Mouse (Mus musculus) ovary, postnatal 10 days (tissue): ENCODE measurements around the gene Vmn2r22.
"Not testable (repeated sequence)": the region's sequence is repeated elsewhere in the genome, so short reads cannot be mapped to it uniquely, and the experiment has no call there.

Experiments used
- DNase-seq: peaks from one replicate; pipeline ENCODE4 v3.0.0; 2022; ENCODE audit warnings: low spot score

Vmn2r22 gene

DNA sequence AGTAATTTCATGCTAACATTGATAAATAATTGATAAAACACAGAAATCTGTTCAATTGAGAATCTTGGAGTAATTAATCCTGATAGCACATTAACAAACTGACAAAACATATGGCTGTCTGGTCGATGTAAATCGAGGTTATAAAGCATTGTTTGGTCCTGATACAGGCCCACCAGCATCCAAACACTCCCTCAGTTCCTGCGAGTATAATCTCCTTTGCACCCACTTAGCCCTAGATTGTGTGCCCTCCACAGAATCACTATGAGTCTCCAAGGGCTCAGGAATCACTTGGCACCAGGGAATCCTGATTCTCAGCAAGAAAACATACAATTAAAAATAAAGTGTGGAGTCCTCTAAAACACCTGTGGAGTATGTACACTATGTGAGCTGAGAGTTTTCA is at the start of gene Vmn2r22:
Gene Vmn2r22 (minus strand): TSS at position 101 of the 400 bp plus-strand sequence.
- DNase-seq: not testable (repeated sequence)

DNA sequence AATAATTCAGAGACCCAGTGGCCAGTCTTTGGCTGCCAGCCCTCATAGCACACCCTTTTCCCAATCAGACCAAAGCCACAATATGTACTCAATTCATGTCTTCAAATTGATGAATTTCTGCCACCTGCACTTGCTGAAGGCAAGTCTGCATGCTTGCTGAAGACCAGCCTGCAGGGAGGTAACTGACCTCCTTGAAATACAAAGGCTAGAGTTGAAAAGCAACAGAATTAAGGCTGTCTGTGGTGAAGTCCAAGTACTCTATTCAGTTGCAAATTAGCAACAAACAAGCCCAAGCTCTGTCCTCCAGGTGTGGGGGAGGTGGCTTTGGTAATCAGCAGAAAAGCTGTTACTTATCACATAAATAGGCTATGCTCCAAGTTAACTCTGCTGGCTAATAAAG is 46.7 kb upstream of the Vmn2r22 start:
- no peak for DNase-seq

DNA sequence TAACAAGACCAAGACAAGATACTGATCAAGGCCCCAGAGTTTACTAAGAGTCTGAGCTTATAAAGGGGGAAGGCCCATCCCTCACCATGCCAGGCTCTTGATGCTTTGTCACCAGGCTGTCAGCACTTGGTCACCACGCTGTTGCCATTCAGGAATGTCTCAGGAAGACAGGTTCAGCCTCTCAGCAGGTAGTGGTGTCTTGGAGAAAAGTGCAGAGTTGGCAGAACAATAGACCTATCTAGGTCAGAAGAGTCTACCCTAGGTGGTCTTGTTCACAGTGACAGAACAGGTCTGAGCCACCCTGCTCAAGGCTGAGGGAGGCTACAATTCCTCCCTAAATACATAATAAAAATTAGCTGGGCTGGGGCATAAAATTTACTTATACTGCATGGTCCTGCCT is 46.1 kb upstream of the Vmn2r22 start:
- DNase-seq: not testable (repeated sequence)

DNA sequence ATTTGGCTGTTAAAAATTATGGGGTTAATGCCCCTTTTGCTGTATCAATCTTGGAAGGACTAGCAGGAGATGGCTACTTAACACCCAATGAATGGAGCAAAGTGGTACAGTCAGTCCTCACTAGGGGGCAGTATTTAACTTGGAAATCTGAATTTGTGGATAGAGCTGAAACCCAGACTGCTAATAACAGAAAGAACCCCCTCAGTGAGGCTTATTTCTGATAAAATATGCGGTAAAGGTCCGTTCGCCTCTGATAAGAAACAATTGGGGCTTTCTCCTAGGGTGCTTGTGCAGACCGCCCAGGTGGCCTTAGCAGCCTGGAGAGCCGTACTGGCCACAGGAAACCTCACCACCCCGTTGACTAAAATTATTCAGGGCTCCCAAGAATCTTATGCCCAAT is 6.5 kb upstream of the Vmn2r22 start:
- no peak for DNase-seq

DNA sequence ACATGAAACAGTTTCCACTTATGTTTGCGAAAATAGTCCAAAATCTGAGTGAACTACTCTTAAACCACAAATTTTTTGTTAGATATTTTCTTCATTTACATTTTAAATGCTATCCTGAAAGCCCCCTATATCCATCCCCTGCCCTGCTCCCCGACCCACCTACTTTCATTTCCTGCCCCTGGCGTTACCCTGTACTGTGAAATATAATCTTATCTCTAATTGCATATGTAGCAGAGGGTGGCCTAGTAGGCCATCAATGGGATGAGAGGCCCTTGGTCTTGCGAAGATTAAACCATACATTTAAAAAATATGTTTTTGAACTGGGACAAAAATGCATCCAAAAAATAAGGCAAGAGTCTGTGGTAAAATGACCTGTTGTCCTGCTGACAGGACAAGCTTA is 11.1 kb downstream of the Vmn2r22 start:
- DNase-seq: not testable (repeated sequence)

DNA sequence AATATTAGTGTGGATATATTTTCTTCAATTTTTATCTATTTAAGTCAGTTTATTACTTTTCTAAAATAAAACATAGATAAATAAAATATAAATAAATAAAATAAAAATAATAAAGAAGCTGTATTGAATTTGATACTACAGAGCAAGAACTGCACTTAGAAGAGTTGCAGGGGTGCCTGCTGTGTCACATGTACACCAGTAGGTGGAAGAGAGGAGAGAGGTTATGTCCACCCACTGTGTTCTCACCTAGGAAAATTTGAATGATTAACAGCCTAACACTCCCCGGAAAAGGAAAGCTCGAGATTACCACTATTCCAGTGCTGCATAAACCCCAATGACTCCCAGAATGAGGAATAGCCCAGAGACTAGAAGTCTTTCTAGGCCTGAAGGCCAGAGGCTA is 26.7 kb downstream of the Vmn2r22 start:
- DNase-seq: not testable (repeated sequence)

DNA sequence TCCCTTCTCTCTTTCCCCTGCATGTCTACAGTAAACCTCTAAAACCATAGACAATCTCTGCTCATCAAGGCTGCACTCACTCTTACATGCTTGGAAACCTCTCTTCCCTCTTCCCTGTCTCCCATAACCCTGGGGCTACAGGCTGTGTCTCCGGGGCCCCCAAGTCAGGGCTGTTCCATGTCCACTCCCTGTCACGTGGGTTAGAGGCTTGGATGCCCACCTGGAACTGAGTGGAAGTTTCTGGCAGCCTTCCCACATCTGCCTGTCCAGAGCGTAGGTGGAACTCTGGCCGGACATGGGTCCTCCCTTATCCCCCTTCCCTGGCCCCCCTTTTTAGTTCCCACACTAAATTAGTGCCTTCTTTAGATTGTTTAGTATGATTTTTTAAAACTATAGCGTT is 62.2 kb downstream of the Vmn2r22 start:
- not testable (repeated sequence) for DNase-seq

DNA sequence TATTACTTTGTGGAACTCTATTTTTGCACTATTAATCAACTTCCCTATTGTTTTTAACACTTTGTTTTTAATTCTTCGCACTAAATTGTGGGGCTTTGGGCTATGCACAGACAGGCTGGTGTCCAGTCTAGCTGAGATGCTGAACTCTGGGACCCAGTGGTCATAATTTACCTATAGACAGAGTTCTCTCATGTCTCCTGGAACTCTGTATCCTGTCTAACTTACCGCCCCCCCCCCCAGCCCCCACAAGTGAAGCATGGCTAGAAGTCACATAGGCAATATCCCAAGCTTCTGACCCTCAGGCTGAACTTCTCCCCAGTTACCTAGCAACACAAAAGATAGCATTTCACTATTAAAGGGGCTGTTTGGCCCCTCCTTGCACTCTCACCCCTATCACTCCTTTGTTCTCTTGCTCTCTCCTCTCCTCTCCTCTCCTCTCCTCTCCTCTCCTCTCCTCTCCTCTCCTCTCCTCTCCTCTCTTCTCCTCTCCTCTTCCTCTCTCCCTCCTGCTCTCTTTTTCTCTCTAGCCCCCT is 62.7 kb downstream of the Vmn2r22 start:
- not testable (repeated sequence) for DNase-seq

DNA sequence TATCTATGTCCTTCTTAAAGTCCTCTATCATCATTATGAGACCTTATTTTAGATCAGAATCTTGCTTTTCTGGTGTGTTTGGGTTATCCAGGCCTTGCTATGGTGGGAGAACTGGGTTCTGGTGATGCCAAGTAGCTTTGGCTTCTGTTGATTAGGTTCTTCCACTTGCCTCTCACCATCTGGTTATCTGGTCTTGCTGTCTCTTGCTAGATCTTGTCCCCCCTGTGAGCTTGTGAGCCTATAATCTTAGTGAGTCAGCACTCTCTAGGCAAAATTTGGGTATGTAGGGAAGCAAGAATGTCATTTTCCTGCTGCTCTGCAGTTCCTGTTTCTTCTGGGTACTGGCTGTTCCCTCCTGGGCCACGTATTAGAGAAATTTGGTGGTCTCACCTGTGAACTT is 66.5 kb downstream of the Vmn2r22 start:
- not testable (repeated sequence) for DNase-seq

DNA sequence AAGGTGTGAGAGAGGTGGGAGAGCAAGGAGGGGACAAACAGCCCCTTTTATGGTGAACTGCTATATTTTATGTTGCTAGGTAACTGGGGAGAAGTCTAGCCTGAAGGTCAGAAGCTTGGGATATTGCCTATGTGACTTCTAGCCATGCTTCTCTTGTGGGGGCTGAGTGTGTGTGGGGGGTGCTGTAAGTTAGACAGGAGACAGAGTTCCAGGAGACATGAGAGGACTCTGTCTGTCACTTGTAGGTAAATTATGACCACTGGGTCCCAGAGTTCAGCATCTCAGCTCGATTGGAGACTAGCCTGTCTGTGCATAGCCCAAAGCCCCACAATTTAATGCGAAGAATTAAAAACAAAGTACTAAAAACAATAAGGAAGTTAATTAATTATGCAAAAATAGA is 75.8 kb downstream of the Vmn2r22 start:
- DNase-seq: not testable (repeated sequence)
